Mouse (Mus musculus) urinary bladder, postnatal 36 days (tissue): Measurements from ENCODE around the gene Ift46.
"Not testable (repeated sequence)": the region's sequence is repeated elsewhere in the genome, so short reads cannot be mapped to it uniquely, and the experiment has no call there.

Experiments used
- DNase-seq, 2 experiments: peaks; one replicate each; pipeline ENCODE4 v3.0.0; 2022; ENCODE audit warnings: low spot score in 2 of 2, mixed read lengths in 1 of 2

Gene Ift46

DNA sequence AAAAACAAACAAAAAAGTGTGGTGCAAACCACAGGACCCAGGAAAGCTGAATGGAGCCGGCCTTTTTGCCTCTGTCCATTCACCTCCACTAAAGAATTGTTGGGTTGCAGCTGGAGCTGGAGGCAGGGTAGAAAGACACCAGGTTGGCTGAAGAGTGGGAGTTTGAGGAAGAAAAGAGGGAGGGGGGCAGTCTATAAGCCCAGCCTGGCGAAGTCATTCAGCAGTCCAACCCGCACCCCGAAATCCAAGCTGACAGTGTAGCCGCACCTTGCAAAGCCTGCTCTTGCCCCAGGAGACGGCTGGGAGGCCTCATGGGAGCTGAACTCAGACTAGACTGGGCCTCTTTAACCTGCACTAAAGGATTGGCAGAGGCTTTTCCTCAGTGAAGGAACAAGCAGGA is 31.8 kb upstream of the Ift46 start:
- DNase-seq: no peak

DNA sequence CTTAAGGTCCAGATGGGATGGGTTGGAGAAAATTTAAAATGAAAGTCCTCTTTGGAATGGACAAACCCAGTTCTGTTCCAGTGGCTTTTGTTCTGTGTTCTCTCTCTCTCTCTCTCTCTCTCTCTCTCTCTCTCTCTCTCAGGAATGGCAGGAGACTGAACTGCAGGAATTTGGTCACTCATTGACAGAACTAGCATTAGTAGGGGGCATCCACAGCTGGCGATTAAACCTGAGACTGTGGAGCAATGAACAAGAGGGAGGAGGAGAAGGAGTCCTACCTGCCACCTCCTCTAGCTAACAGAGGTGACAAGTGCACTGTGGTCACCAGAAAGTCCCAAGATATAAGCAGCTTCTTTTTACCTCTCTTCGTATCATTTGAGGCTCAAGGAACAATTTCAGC is 31.4 kb upstream of the Ift46 start:
- no peak for DNase-seq

DNA sequence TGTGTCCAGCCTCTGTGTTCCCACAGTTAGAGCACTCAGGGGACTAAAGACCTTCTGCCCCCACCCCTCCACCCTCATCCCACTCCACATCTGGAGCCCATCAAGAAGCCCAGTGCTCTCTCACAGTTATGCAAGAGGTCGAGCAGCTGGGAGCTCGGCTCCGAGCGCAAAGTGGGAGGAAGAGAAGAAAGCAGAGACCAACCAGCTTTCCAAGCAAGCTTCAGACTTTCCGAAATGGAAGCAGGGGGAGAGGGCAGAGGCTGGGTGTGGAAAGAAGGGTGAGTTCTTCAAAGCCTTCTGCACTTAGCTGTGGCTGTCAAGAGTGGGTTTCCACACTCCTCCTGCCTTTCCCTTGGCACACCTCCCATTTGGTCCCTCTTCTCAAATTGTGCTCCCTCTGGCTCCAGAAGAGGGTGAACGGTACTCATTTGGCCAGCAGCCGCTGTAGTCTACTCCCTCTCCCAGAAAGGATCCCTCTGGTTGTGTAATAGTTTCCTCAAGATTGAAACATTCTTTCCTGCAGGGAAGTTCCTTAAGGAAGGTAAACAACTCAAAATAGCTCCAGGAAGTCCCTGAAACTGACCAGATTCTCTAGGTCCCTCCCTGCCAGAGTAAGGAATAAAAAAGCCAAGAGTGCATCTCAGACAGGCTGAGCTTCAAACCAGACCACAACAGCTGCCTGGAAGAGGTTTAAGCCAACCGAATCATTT is 30.3 kb upstream of the Ift46 start:
- peak; percentile 41 to 75 for DNase-seq

DNA sequence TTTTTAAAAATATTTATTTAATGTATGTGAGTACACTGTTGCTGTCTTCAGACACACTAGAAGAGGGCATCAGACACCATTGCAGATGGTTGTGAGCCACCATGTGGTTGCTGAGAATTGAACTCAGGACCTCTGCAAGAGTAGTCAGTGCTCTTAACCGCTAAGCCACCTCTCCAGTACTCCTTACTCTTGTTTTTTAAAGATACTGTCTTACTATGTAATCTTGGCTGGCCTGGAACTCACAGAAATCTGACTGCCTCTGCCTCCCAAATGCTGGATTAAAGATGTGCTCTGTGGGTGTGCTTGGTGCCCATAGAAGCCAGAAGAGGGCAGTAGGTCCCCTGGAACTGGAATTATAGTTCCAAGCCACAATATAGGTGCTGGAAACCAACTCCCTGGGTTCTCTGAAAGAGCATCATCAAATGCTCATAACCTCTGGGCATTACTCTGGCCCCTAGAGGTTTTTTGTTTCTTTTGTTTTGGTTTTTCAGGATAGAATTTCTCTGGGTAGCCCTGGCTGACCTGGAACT is 27.0 kb upstream of the Ift46 start:
- no peak for DNase-seq

DNA sequence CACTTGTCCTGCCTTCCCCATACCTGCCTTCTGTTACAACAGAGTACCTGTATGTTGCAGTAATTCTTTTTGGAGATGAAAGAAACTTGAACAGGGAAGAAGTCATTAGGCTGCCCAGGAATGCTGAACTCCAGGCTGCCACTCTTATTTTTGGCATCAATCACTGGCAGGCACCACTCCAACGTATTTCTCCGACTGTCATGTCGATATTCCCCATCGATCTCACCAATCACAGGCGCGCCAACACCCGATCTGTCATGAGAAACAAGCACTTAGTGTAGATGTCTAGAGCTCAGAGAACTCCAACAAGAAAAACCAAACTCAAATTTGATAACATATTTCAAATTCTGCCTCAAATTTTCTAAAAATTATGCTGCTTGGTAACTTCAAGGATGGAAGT is 22.3 kb upstream of the Ift46 start:
- no peak for DNase-seq

DNA sequence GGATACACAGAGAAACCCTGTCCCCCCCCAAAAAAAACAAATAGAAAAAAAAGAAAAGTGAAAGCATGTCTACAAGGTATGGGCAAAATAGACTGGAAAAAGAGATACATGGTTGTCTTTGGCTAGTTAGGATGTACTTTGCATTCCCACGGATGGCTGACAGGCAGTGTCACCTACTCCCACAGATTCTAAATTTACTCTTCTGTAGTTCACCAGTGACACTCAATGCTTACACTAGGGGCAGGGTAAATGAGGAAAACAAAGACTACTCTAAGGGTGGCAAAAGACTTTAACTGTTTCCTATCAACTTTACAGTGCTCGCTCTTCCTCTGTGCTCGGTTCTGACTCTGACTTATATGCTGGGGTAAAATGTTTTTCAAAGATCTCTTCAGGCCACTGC is 21.0 kb upstream of the Ift46 start:
- DNase-seq: no peak

DNA sequence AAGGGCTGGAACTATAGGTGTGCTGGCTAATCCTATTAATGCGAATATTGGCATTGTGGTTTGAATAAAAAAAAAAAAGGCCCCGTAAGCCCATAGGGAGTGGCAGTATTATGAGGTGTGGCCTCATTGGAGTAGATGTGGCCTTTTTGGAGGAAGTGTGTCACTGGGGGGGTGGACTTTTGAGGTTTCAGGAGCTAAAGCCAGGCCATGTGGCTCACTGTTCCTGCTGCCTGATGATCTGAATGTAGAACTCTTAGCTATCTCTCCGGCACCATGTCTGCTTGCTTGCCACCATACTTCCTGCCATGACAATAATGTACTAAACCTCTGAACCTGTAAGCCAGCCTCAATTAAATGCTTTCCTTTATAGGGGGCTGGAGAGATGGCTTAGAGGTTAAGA is 20.4 kb upstream of the Ift46 start:
- DNase-seq: no peak

DNA sequence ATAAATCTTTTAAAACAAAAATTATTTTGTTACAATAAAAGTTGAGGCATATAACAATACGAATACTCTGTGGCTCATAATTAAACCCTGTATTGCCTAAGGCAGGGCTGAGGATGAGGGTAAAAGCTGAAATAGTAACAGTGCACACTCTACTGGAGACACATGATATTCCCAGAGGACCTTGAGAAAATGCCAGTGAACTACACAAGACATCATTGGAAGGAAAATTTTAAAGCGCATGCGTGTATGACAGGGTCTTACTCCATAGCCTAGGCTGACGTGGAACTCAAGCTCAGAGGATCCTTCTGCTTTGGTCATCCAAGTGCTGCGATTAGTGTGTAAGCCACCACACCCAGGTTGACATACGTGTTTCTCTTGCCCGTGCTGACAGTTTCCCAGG is 19.2 kb upstream of the Ift46 start:
- no peak for DNase-seq

DNA sequence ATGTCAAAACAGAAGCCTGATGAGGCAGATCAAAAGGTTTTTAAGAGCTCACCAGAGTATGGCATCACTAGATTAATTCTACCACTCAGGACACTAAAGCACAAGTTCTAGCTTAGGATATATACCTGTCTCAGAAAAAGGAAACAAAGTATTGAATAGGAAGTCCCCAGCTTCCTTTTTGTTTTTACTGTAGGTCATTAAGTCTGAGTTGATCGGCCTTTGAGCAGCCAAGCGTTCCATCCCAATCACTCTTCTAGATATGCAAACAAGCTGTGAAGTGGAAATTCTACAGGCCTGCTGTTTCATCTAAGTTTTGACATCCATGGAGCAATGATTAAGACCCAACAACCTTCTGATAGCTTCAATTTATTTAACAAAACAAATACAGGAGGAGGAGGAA is 6.8 kb upstream of the Ift46 start:
- no peak for DNase-seq

DNA sequence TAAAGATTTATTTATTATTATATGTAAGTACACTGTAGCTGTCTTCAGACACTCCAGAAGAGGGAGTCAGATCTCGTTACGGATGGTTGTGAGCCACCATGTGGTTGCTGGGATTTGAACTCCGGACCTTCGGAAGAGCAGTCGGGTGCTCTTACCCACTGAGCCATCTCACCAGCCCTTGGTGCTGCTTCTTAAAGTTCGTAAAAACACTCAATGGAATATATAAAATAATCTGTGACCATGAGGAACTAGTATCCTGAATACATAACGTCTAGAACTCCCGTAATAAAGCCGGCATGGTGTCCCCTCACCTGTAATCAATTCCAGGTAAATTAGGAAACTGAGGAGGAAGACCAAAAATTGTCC is 304 bp downstream of the Ift46 start:
- not testable (repeated sequence) for DNase-seq

DNA sequence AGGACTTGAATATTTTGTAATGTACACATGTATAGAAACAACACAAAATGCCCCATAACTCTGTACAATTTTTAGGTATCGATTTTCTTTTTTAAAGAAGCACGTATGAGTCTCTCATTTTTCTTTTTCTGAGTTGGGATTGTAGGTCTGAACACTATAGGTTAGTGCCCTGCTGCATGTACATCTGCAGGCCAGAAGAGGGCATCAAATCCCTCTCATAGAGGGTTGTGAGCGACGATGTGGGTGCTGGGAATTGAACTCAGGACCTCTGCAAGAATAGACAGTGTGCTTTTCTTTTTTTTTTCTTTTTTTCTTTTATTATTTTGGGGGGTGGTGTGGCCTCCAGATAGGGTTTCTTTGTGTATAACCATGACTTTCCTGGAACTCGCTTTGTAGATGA is 3.7 kb downstream of the Ift46 start:
- DNase-seq: no peak

DNA sequence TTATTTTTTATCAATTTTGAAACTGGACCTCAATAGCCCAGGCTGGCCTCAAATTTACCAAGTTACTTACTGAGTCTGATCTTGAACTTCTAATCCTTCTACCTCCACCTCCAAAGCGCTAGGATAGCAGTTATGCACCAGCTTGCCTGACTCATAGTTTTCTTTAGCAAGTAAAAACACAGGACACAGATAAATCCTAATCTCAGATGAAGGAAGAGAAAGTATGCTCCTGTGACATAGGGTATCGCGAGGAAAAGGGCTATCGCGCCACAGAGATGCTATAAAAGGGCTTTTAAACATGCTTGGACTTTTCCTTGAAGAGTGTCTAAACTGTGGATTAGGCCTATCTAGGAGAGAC is 4.7 kb downstream of the Ift46 start:
- DNase-seq: no peak

DNA sequence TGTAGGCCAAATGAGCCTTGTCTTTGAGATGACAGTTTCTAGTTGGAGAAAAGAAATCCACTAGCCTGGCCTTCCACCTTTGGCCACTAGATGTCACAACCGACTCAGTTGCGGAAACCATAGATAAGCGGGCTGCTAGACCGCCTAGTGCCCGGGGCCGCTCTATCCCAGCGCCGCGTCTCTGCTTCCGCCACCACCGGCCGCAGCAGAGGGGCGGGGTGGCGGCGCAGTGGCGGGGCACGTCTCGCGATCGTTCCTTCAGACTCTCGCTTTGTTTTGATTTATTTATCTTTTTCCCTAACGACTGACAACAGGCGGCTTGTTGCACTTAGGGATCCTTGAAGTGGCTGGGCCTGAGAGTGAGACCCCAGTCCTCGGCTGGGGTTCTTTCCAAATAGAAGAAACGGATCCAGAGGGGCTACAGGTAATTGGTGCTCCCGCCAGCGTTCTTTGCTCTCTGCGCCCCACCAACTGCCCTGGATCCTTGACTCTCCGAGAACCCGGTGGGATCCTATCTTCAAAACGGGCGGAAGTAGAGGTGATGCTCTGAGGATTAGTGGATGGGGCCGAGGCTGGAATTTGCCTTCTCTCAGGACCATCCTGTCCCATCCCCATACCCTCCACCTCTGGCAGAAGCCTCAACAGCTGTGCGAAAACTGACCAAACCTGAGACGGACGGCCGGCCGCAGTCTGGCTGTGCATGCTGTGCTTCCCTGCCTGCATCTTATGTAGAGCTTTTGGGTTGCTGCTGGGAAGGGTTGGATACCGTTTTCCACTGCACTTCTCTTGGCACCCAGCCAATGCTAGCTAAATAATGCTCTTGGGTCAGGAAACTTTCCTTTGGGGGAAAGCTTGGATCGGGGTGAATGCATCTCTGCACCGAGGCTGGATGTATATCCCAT is 5.3 kb downstream of the Ift46 start:
- DNase-seq: peak; percentile 89 to 92

DNA sequence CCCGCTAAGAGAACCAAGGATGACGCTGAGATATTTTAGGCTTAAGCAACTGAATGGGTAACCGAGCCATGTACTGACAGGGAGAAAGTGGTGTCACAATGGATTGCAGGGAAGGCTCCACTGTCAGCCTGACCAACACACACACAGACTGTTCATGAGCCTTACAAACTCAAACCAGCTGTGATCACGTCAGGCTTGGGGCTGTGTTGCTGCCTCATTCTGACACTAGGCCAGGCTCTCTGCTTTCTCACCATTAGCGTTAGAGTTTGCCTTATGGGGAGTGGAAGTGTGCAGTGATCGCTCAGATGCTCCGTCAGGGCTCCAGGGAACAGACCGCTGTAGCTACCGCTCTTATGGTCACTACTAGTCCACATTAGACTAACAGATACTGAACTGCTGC is 25.1 kb downstream of the Ift46 start:
- no peak for DNase-seq

DNA sequence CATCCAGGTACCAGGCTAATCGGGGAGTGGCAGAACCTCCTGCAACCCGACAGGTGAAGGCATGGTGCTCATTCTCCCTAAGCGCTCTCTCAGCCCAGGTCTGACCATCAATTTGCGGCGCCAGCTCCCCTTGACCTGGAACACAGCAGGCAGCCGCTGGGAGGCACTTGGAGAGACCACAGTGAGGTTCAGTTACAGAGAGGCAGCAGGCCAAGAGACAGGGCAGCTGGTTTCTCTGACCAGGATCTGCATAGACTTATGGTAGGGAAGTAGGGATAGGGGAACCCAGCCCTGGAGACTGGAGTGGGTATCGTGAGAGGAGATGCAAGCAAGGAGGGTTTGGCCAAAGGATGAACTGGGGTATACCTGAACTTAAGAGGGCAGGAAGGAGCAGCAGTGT is 30.6 kb downstream of the Ift46 start:
- DNase-seq: no peak

DNA sequence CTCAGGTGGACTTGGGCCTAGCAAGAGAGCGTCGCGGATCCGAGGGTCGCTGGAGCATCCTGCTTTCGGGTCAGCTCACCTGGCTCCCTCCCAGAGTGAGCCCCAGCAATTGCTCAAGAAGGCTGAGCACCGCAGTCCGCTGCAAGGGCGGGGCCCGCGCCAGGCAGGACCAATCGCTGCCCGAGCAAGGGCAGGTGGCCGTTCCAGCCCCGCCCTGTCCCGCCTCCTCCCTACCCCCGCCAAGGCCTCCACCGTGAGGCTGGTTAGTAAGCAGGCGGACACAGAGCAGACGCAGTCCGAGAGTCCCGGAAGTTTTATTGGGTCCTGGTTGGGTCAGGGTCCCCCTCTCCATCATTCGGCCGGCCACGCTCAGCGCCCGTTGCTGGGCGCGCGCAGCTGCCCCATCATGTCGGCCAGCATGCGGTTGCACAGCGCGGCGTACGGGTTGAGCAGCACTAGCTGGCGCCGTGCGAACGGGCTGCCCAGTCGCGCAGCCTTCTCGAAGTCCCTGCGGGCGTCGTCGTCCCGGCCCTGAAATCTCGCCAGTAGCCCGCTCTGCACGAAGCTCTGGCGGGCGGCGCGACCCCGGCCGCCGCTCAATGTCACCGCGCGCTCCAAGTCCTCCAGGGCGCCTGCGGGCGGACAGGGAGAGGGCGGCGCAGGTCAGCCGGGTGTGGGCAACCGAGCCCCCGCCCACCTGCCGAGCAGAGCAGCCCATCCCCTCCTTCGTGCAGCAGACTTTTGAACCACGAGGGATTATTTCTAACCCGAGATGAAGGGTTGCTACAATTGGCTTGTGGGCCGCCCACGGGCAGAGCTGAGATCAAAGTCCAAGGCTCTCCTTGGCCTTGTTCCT is 31.6 kb downstream of the Ift46 start, which contains the start of gene Tmem25:
Gene Tmem25 (minus strand): TSS at position 206 of the 856 bp plus-strand sequence.
- peak; percentile 77 to 87 for DNase-seq

DNA sequence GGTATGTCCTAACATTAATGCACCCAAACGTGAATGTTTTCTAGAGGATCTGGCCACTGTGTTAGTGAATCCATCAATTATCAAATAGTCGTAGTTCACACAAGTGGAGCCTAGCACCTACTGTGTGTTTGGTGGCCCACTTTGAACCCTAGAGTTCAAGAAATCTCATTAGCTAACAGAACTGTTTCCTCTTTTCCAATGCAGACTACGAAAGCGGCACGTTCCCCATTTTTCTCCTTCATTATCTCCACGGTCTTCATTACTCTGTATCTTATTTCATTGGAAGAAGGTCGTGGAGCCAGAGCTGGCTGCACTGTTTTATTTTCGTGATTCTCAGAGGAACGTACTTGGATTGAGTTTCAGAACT is 32.2 kb downstream of the Ift46 start:
- DNase-seq: no peak

DNA sequence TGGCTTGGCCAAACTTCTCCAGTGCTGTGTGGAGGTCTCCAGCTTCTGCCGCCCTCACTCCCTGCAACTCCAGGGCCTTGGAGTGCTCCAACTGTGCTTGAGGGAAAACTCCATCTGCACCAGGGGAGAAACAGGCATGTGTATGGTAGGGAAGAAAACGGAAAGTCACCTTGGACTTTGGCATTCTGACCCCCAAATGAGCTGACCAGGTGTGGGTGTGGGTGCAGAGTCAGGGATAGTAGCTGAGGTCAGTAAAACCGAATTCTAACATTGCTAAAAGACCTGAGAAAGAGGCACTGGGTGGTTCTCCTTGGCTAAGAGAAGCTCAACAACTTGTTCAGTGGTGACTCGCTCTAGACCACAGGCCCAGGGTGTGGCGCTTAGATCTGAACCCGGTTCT is 34.0 kb downstream of the Ift46 start:
- DNase-seq: no peak

DNA sequence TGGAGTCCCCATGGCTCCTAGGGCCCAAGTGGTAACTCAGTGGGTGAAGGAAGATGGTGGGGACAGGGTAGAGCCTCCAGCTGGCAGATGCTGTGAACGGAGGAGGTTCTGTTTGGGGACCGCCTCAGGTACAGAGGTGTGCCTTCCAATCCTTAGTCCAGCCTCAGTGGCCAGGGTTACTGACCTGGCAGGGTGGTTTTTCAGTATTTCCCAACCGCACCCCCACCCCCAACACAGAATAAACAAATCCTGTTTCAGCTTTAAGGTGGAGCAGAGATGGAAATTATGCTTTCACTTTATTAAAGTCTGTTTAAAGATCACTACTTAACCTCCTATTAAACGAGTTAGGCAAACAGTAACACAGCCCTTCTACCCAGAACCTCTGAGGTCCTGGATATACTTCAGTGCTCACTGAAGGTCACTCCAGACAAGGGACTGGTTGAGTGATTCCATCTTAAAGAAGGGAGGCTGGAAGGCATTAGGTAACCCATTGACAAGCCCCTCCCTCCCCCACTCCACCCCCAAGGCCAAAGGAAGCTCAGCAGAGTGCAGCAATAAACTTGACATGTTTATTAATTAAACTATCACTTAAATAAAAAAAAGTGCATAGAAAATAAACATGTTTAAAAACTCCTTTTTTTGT is 35.2 kb downstream of the Ift46 start, which contains the start of gene Ttc36:
Gene Ttc36 (minus strand): TSS at position 265 of the 643 bp plus-strand sequence.
- DNase-seq: no peak

DNA sequence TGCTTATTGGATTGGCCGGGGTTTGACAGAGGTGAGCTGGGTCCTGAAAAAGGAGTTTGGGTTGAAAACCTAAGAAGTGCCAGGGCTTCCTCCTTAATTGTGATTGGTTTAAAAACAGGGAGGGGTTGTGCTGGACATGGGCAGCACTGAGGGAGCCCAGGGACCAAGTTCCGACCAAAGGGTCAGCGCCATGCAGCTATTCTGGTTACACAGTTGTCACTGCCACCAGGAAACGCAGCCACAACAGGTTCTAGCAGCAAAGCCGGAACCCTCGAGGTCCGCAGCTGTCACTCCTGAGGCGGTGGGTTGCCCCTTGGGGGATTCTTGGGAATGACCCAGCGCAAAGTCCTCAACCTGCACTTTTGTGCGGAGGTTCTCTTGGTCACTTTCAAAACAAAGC is 37.0 kb downstream of the Ift46 start:
- no peak for DNase-seq

DNA sequence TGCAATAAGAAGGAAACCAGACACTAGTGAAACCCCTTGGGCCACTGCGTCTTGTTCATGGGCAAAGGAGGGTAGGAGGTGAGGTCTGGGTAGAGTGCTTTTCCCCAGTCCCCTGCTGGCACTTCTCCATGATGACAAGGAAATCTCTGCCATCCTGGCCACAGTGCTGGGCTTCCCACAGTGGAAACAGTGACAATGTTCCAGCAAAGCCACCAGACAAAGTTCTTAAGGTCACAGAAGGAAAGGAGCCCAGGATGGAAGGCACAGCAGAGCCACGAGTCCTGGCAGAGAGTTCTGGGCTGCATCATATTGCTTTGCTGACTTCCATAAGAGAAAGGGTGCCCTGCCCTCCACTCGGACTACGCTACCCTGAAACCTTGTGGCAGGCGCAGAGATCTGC is 37.8 kb downstream of the Ift46 start:
- no peak for DNase-seq

DNA sequence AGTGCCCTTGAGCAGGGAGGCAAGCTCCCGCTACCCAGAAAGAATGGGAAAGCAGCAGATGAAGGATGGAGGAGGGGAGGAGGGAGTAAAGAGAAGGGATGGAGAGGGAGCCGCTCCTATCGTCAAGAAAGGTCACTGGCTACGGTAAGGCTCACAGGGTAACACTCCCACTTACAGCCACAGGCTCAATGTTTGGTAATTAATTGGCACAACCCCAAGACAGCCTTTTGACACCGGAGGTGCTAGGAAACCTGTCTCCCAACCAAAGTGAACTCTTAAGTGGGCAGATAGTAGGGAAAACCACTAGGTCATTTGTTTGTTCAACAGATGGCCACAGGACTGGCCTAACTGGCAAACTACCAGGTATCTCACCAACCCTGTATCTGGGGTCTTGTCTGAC is 39.4 kb downstream of the Ift46 start:
- no peak for DNase-seq
